Mouse (Mus musculus) frontal cortex, postnatal 14 days (tissue): ENCODE data around the gene S1pr4.

Source experiments
- DNase-seq, 2 experiments: peaks; one replicate each; pipeline ENCODE4 v3.0.0; 2022; ENCODE audit warnings: low spot score in 2 of 2

S1pr4 gene

GRCm38 (mm10) chr10:81493601-81494220 lies 6.2 kb downstream of the S1pr4 start:
- no peak for DNase-seq

GRCm38 (mm10) chr10:81492606-81493240 lies 7.2 kb downstream of the S1pr4 start:
- DNase-seq, result no peak

- DNase-seq, result no peak
Measured at GRCm38 (mm10) chr10:81491018-81491417, 8.9 kb downstream of the S1pr4 start.

- no peak for DNase-seq
Measured at GRCm38 (mm10) chr10:81489941-81490340, 10.0 kb downstream of the S1pr4 start.

GRCm38 (mm10) chr10:81488081-81488480 lies 11.9 kb downstream of the S1pr4 start:
- DNase-seq, result no peak

- DNase-seq, result no peak
Measured at GRCm38 (mm10) chr10:81486496-81486895, 13.4 kb downstream of the S1pr4 start.

GRCm38 (mm10) chr10:81485479-81486018 lies 14.4 kb downstream of the S1pr4 start:
- no peak for DNase-seq

- no peak for DNase-seq
Measured at GRCm38 (mm10) chr10:81485060-81485449, 14.9 kb downstream of the S1pr4 start.

- DNase-seq, result no peak
Measured at GRCm38 (mm10) chr10:81484441-81485059, 15.4 kb downstream of the S1pr4 start.

- no peak for DNase-seq
Measured at GRCm38 (mm10) chr10:81483983-81484382, 15.9 kb downstream of the S1pr4 start.

- peak in 1 of 2 experiments; percentile 66 for DNase-seq
Measured at GRCm38 (mm10) chr10:81482533-81482889, 17.4 kb downstream of the S1pr4 start, which contains the start of gene Celf5. Gene Celf5, minus strand, starts transcription at chr10:81482709.

- no peak for DNase-seq
Measured at GRCm38 (mm10) chr10:81481605-81482532, 18.1 kb downstream of the S1pr4 start.

- no peak for DNase-seq
Measured at GRCm38 (mm10) chr10:81474461-81474860, 25.5 kb downstream of the S1pr4 start.

GRCm38 (mm10) chr10:81473003-81473451 lies 26.9 kb downstream of the S1pr4 start:
- DNase-seq, result peak; percentile 82 to 88

GRCm38 (mm10) chr10:81472403-81473002 lies 27.4 kb downstream of the S1pr4 start:
- no peak for DNase-seq

- DNase-seq, result no peak
Measured at GRCm38 (mm10) chr10:81470454-81470853, 29.5 kb downstream of the S1pr4 start.

- DNase-seq, result no peak
Measured at GRCm38 (mm10) chr10:81469253-81469652, 30.7 kb downstream of the S1pr4 start.

- peak in 1 of 2 experiments; percentile 10 for DNase-seq
Measured at GRCm38 (mm10) chr10:81467670-81468235, 32.2 kb downstream of the S1pr4 start.

- peak; percentile 5 to 6 for DNase-seq
Measured at GRCm38 (mm10) chr10:81466881-81467280, 33.1 kb downstream of the S1pr4 start.

- DNase-seq, result peak; percentile 3 to 11
Measured at GRCm38 (mm10) chr10:81466066-81466465, 33.9 kb downstream of the S1pr4 start.

- DNase-seq, result peak; percentile 3 to 6
Measured at GRCm38 (mm10) chr10:81465265-81465645, 34.7 kb downstream of the S1pr4 start.
